Mouse (Mus musculus) cerebral cortex, adult 2 months (tissue): ENCODE results near the gene Pramef17.

Source experiments
- WGBS: fragments of 180-500 bp; shearing (Covaris S2); methylation state at CpG from one replicate; pipeline ENCODE4 v1.1.7; 2018; 5-methylcytosine and 5-hydroxymethylcytosine counted together

Gene Pramef17

DNA sequence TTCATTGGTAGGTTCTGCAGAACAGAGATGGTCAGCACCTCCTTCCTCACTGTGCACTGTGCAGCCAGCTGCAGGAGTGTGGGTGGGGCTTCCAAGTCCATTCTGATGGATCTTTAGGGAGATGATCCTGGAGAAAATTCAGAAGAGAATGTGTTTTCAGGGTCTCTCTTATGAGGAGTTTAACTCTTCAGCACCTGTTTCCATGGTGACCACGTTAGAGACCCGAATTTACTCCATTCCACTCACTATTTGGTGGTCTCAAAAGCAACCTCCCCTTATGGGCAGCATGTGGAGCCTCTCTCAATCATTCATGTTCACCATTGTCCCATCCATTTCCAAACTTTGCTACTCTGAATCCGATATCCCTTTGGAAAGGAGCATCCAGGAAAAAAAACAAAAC, at the start of gene Pramef17:
Pramef17 (minus strand) TSS at position 101 of the 400 bp plus-strand sequence.
- 60% methylated on average over 3 of the region's 3 CpGs for WGBS

DNA sequence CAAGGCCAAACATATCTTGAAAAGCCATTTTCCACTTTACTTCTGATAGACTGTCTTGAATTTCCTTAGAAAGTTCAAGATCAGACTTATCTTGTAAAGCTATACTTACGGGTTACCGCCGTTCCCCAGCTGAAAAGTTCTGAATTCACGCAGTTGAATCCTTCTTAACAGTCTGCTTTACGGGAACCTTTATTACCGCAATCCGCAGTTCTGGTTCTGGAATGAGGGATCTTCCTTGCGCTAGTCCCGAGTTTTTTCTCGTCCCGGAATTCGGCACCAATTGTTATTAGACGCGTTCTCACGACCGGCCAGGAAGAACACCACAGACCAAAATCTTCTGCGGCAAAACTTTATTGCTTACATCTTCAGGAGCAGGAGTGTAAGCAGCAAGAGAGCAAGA, 6.0 kb downstream of the Pramef17 start:
- 96% methylated on average over 17 of the region's 17 CpGs for WGBS

DNA sequence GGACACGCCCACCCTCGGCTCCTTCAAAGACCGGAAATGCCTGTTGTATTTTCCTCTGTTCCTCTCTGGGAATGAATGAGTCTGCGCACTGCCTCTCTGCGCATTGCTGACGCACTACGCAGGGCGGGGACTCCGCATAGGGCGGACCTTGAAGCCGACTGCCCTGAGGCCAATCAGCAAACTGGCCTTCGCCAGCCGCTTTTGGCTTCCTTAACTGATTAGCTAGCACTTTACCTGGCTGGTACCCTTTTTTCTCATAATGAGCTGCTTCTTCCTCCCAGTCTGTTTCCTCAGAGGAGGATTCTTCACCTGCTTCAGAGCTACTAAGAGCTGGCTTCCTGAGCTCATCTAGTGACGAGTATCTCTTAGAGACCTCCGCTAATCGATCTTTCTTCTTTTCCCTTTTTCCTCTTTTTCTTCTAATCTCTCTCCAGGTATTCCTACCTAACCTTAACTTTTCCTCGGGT, 6.7 kb downstream of the Pramef17 start:
- 94% methylated on average over 13 of the region's 17 CpGs for WGBS

DNA sequence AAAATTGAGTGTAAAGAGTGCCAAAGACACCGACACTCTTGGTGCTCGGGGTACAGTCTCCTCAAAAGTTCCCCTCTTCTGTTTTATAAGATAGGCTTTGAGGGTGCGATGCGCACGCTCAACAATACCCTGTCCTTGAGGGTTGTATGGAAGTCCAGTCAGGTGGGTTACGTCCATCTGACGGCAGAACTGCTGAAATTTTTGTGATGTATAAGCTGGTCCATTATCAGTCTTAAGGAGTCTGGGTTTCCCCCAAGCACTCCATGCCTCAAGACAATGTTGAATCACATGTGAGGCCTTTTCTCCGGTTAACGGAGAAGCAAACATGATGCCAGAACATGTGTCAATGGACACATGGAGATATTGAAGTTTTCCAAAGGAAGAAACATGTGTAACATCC, 8.4 kb downstream of the Pramef17 start:
- WGBS = 97% methylated on average over 7 of the region's 9 CpGs

DNA sequence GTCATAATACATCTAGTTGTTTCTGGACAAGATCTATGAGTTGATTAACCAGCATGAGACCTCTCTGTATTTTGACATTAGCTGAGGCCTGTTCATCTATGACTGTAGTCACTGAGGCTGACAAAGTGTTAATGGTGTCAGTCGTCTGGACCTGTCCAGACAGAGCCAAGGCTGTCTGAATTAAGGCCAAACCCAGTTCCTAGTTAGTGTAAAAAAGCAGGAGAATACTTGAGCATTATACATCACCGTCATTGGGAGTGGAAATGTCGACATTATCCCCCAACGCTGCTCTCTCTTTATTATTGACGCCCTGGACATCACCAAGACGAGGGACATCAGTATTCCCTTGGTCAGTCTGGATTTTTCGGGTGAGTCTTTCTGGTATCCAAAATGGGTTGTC, 9.0 kb downstream of the Pramef17 start:
- no CpG with 5 or more reads among the region's 7 CpGs for WGBS

DNA sequence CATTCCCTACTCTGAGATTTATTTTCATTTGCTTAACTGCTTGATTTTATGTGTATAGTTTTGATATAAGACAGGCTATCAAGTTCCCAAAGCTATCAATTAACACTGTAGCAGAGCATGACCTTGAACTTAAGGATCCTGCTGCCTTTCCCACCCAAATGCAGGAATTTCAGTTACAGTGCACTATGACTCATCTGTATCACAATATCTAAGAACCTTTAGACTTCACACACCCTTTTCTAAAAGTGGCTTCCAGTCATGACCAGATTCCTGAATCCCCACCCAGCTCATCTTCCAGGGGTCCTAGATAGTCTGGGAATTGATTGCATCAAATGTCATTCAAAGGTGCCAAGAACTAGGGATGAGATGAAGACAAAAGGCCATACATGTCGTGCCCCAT, 10.7 kb downstream of the Pramef17 start:
- WGBS = 30% methylated on average over 1 of the region's 1 CpGs

DNA sequence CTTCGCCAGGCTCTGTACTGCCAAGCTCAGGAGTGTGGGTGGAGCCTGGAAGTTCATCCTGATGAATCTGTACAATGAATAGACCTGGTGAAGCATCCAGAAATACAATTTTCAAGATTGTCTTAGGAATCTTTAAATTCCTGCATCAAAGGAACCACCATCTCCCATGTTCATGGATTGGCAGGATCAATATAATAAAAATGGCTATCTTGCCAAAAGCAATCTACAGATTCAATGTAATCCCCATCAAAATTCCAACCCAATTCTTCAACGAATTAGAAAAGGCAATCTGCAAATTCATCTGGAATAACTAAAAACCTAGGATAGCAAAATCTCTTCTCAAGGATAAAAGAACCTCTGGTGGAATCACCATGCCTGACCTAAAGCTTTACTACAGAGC, 27.3 kb downstream of the Pramef17 start, which contains the start of gene Gm13101:
Gm13101 (minus strand) TSS at position 101 of the 400 bp plus-strand sequence.
- 31% methylated on average over 2 of the region's 2 CpGs for WGBS

DNA sequence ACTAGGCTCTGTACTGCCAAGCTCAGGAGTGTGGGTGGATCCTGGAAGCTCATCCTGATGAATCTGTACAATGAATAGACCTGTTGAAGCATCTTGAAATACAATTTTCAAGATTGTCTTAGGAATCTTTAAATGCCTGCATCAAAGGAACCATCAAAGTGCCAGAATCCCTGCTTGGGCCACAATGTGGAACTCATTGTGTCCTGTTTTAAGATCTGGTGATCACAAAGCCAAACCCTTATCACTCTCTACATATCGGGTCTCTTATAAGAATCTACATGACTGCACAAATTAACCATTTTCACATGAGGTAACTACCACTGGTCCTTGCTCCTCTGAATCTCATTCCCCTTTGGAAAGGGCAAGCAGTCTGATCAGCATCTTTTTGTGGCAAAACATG, 43.3 kb downstream of the Pramef17 start, which contains the start of gene Pramef25:
Pramef25 (minus strand) TSS at position 101 of the 400 bp plus-strand sequence.
- 97% methylated on average over 1 of the region's 1 CpGs for WGBS
